Comparison of ENCODE assay signal across 10 mouse cellular contexts in the genomic region with DNA sequence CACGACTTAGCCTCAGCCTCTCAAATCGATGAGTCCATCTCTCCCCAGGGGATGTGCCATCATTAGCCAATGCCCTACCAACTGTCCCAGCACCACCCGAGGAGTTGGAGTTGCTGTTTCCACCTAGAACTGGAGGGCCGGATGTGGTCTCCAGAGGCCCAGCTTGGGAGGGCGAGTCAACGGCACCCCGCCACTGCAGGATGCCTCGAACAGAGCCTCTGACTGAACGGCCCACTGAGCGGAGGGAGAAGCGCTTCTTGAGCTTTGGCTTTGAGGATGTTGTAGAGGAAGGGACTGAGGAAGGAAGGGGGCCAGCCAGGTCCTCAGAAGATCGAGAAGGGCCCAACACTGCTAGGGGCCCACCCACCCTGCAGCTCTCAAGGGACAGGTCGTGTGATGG. TPM values are rescaled to one million over a fixed set of nuclear protein-coding genes. Genes with fewer than 3 reads are reported as not detected.
A peak's percentile ranks its signal among the peaks of the same experiment; 100 is the strongest.
DNase-seq lines count a peak whose midpoint lies in the region; ATAC-seq lines count a peak whose summit lies in the region.
"Had no signal": no experiment of that assay in that cellular context is flagged by ENCODE, and none has a peak within 500 bp of the region (broad histone marks: within the 10 kb centered on the region; RNA-seq: fewer than 3 reads in every experiment).

No protein-coding gene starts in this region.

- peak; percentile 60 for ATAC-seq in granulocyte monocyte progenitor cell, adult 5-6 weeks (replicated peaks; ENCODE audit: poor library complexity, severe bottlenecking)

- peak; percentile 12 for DNase-seq in spleen, adult 12 weeks (ENCODE audit: low spot score)
- DNase-seq in spleen, postnatal 14 days (ENCODE audit: low spot score in 2 of 2), result no peak
- peak; percentile 76 for DNase-seq in naive thymus-derived CD4-positive, alpha-beta T cell, adult 2 months (ENCODE audit: low read depth)
- DNase-seq in thymus, postnatal 36 days, result peak; percentile 72 to 81
- no peak for DNase-seq in kidney, adult 11 months
- DNase-seq in urinary bladder, adult 2 months (ENCODE audit: low spot score), result no peak
- no peak for DNase-seq in cerebellum, adult 9-10 months
- DNase-seq: cerebellum, adult 11-12 months had no signal

RNA-seq across cellular contexts. Expression of gene Sh2b1, which starts 2.9 kb away (rescaled TPM):
- total RNA-seq in granulocyte monocyte progenitor cell, adult 5-6 weeks (2014; fragmentation: Nextera tagmentation), result 35.9 and 58.3 TPM in 2 replicates
- 15.6 and 17.3 TPM in 2 replicates for total RNA-seq in granulocyte monocyte progenitor cell, adult 5-6 weeks (2017)
- polyA plus RNA-seq in urinary bladder, adult 2 months (2012; rRNA removed), result 49.2 and 52.0 TPM in 2 replicates

RNA-seq across cellular contexts. Expression of gene Atp2a1, which starts 9.4 kb away (rescaled TPM):
- 0.62 TPM in 1 of 2 replicates, not detected in the other for total RNA-seq in granulocyte monocyte progenitor cell, adult 5-6 weeks (2014; fragmentation: Nextera tagmentation)
- total RNA-seq in granulocyte monocyte progenitor cell, adult 5-6 weeks (2017), result not detected in 2 replicates
- 0.22 and 0.57 TPM in 2 replicates for polyA plus RNA-seq in urinary bladder, adult 2 months (2012; rRNA removed)
- polyA plus RNA-seq: macrophage had no signal

RNA-seq across cellular contexts. Expression of gene Tufm, which starts 14.9 kb away (rescaled TPM):
- total RNA-seq in granulocyte monocyte progenitor cell, adult 5-6 weeks (2014; fragmentation: Nextera tagmentation), result 85.3 and 101 TPM in 2 replicates
- total RNA-seq in granulocyte monocyte progenitor cell, adult 5-6 weeks (2017), result 75.5 and 86.7 TPM in 2 replicates
- polyA plus RNA-seq in urinary bladder, adult 2 months (2012; rRNA removed), result 76.6 and 83.6 TPM in 2 replicates

RNA-seq across cellular contexts. Expression of gene Atxn2l, which starts 30.9 kb away (rescaled TPM):
- 102 and 130 TPM in 2 replicates for total RNA-seq in granulocyte monocyte progenitor cell, adult 5-6 weeks (2014; fragmentation: Nextera tagmentation)
- total RNA-seq in granulocyte monocyte progenitor cell, adult 5-6 weeks (2017), result 27.4 and 28.9 TPM in 2 replicates
- 59.3 and 76.0 TPM in 2 replicates for polyA plus RNA-seq in urinary bladder, adult 2 months (2012; rRNA removed)

RNA-seq across cellular contexts. Expression of gene Rabep2, which starts 43.7 kb away (rescaled TPM):
- 11.3 and 16.2 TPM in 2 replicates for total RNA-seq in granulocyte monocyte progenitor cell, adult 5-6 weeks (2014; fragmentation: Nextera tagmentation)
- 12.3 and 16.9 TPM in 2 replicates for total RNA-seq in granulocyte monocyte progenitor cell, adult 5-6 weeks (2017)
- polyA plus RNA-seq in urinary bladder, adult 2 months (2012; rRNA removed), result 34.8 and 47.5 TPM in 2 replicates

Comparison
In these comparisons a context has a peak if more than half of its experiments do, and no peak if none do; other contexts are left out.
1. DNase-seq: peak in spleen, adult 12 weeks (single experiment), naive thymus-derived CD4-positive, alpha-beta T cell, adult 2 months (single experiment) and thymus, postnatal 36 days (2 of 2); none in spleen, postnatal 14 days (0 of 2), kidney, adult 11 months (single experiment), urinary bladder, adult 2 months (single experiment) and cerebellum, adult 9-10 months (single experiment).